Mouse (Mus musculus): ENCODE results near the gene Pfkfb2. TPM values are rescaled to one million over a fixed set of nuclear protein-coding genes. Genes with fewer than 3 reads are reported as not detected.

The Pfkfb2 gene
- polyA plus RNA-seq, 1 experiment from 2014 or later: 20.1 TPM

Other genes starting within 250 kb of the Pfkfb2 start
- not detected in 2 replicates for gene Zp3r, start 99.6 kb downstream of the Pfkfb2 start, polyA plus RNA-seq (2014; fragmentation: Nextera tagmentation; extraction: Ambion mirVana)
- gene C4bp, start 67.6 kb downstream of the Pfkfb2 start, polyA plus RNA-seq (2014; fragmentation: Nextera tagmentation; extraction: Ambion mirVana): not detected in 2 replicates
- not detected in 2 replicates for gene Gm29427, start 13.5 kb downstream of the Pfkfb2 start, polyA plus RNA-seq (2014; fragmentation: Nextera tagmentation; extraction: Ambion mirVana)
- gene Yod1, start 11.9 kb downstream of the Pfkfb2 start, polyA plus RNA-seq (2014; fragmentation: Nextera tagmentation; extraction: Ambion mirVana): 10.6 and 13.9 TPM in 2 replicates
- 0.74 and 1.2 TPM in 2 replicates for gene AA986860, start 2.7 kb upstream of the Pfkfb2 start, polyA plus RNA-seq (2014; fragmentation: Nextera tagmentation; extraction: Ambion mirVana)
- not detected in 2 replicates for gene Fcamr, start 71.6 kb upstream of the Pfkfb2 start, polyA plus RNA-seq (2014; fragmentation: Nextera tagmentation; extraction: Ambion mirVana)
- gene Pigr, start 97.4 kb upstream of the Pfkfb2 start, polyA plus RNA-seq (2014; fragmentation: Nextera tagmentation; extraction: Ambion mirVana): not detected in 2 replicates
- gene Fcmr, start 136.4 kb upstream of the Pfkfb2 start, polyA plus RNA-seq (2014; fragmentation: Nextera tagmentation; extraction: Ambion mirVana): 0.44 and 1.2 TPM in 2 replicates
- gene Il24, start 158.2 kb upstream of the Pfkfb2 start, polyA plus RNA-seq (2014; fragmentation: Nextera tagmentation; extraction: Ambion mirVana): not detected in 2 replicates
- gene Il20, start 182.2 kb upstream of the Pfkfb2 start, polyA plus RNA-seq (2014; fragmentation: Nextera tagmentation; extraction: Ambion mirVana): not detected in 2 replicates
- gene Il19, start 210.9 kb upstream of the Pfkfb2 start, polyA plus RNA-seq (2014; fragmentation: Nextera tagmentation; extraction: Ambion mirVana): not detected in 2 replicates